ENCODE assay signal across 11 mouse cellular contexts in genomic region chr3:49485105-49485504, GRCm38 (mm10).
DNase-seq lines count a peak whose midpoint lies in the region; ATAC-seq lines count a peak whose summit lies in the region.
"Had no signal": no experiment of that assay in that cellular context is flagged by ENCODE, and none has a peak within 500 bp of the region (broad histone marks: within the 10 kb centered on the region; RNA-seq: fewer than 3 reads in every experiment).

No protein-coding gene starts in this region.

- 38% methylated on average over 8 of the region's 8 CpGs for WGBS in limb, embryonic 13.5 days
- 64% methylated on average over 8 of the region's 8 CpGs for WGBS in limb, embryonic 10.5 days
- 32% methylated on average over 8 of the region's 8 CpGs for WGBS in embryonic facial prominence, embryonic 15.5 days

- no peaks in the 10 kb centered on the region for H3K27me3 ChIP-seq in limb, embryonic 13.5 days
- no peaks in the 10 kb centered on the region for H3K27me3 ChIP-seq in limb, embryonic 10.5 days (ENCODE audit: low read depth, poor library complexity, severe bottlenecking)
- H3K27me3 ChIP-seq in embryonic facial prominence, embryonic 15.5 days, result no peaks in the 10 kb centered on the region
- H3K27me3 ChIP-seq: heart, embryonic 13.5 days had no signal

- DNase-seq in limb, embryonic 10.5 days (ENCODE audit: low spot score), result no peak
- DNase-seq in heart, postnatal 14 days, result peak; percentile 5 to 15
- peak; percentile 16 to 25 for DNase-seq in lung, postnatal 4 days
- no peak for DNase-seq in right cerebral cortex, adult 2 months (ENCODE audit: low spot score in 2 of 2)
- no peak for DNase-seq in adrenal gland, adult (ENCODE audit: inconsistent age in 2 of 2, low spot score in 1 of 2)
- DNase-seq in yolk sac, embryonic 10.5 days (ENCODE audit: low spot score), result no peak
- DNase-seq: left cerebral cortex, postnatal 4 days; thymus, postnatal 36 days had no signal

- no peak overlapping the region for H3K4me2 ChIP-seq in limb, embryonic 13.5 days (replicated peaks)
- peak overlapping the region; percentile 17; the same call in 1 of the 2 replicates for H3K4me2 ChIP-seq in embryonic facial prominence, embryonic 15.5 days (replicated peaks)
- H3K4me2 ChIP-seq: heart, embryonic 13.5 days had no signal

- intact Hi-C loops in heart, postnatal 14 days (cut with DNase I), result no loop called here

- no peaks in the 10 kb centered on the region for H3K36me3 ChIP-seq in limb, embryonic 13.5 days
- no peaks in the 10 kb centered on the region for H3K36me3 ChIP-seq in limb, embryonic 10.5 days
- no peaks in the 10 kb centered on the region for H3K36me3 ChIP-seq in embryonic facial prominence, embryonic 15.5 days
- H3K36me3 ChIP-seq: heart, embryonic 13.5 days had no signal

- H3K9ac ChIP-seq in limb, embryonic 13.5 days, result no peak overlapping the region
- no peak overlapping the region for H3K9ac ChIP-seq in embryonic facial prominence, embryonic 15.5 days
- H3K9ac ChIP-seq: heart, embryonic 13.5 days had no signal

- no peaks in the 10 kb centered on the region for H3K4me1 ChIP-seq in limb, embryonic 13.5 days
- H3K4me1 ChIP-seq in limb, embryonic 10.5 days, result peaks cover 2% of the 10 kb centered on the region; the same call in 1 of the 2 replicates
- no peaks in the 10 kb centered on the region for H3K4me1 ChIP-seq in embryonic facial prominence, embryonic 15.5 days
- H3K4me1 ChIP-seq: heart, embryonic 13.5 days had no signal

- H3K27ac ChIP-seq in limb, embryonic 13.5 days, result no peak overlapping the region
- H3K27ac ChIP-seq in limb, embryonic 10.5 days, result no peak overlapping the region
- peak overlapping the region; percentile 75 for H3K27ac ChIP-seq in embryonic facial prominence, embryonic 15.5 days (replicated peaks)
- H3K27ac ChIP-seq: heart, embryonic 13.5 days had no signal

- peak; percentile 64; the same call in 1 of the 2 replicates for ATAC-seq in limb, embryonic 13.5 days (ENCODE audit: low FRiP score, low read depth)
- no peak; the same call in 1 of the 2 replicates for ATAC-seq in embryonic facial prominence, embryonic 15.5 days (ENCODE audit: insufficient number of reproducible peaks, low FRiP score, low TSS enrichment, low read depth)

- H3K4me3 ChIP-seq in limb, embryonic 13.5 days, result no peak overlapping the region
- H3K4me3 ChIP-seq in limb, embryonic 10.5 days, result no peak overlapping the region
- no peak overlapping the region for H3K4me3 ChIP-seq in embryonic facial prominence, embryonic 15.5 days (replicated peaks)
- H3K4me3 ChIP-seq: heart, embryonic 13.5 days had no signal

- H3K9me3 ChIP-seq in limb, embryonic 13.5 days, result no peaks in the 10 kb centered on the region
- no peaks in the 10 kb centered on the region for H3K9me3 ChIP-seq in limb, embryonic 10.5 days (replicated peaks)
- H3K9me3 ChIP-seq in embryonic facial prominence, embryonic 15.5 days (replicated peaks), result no peaks in the 10 kb centered on the region
- H3K9me3 ChIP-seq: heart, embryonic 13.5 days had no signal

Comparison
In these comparisons a context has a peak if more than half of its experiments do, and no peak if none do; other contexts are left out.
1. DNase-seq: peak in heart, postnatal 14 days (2 of 2) and lung, postnatal 4 days (2 of 2); none in limb, embryonic 10.5 days (single experiment), right cerebral cortex, adult 2 months (0 of 2), adrenal gland, adult (0 of 2) and yolk sac, embryonic 10.5 days (single experiment).